Mouse (Mus musculus) hindbrain, embryonic 10.5 days (tissue): Measurements from ENCODE around the gene Bdkrb1. TPM values are rescaled to one million over a fixed set of nuclear protein-coding genes. Genes with fewer than 3 reads are reported as not detected.

Experiments used
- DNase-seq: peaks from one replicate; pipeline ENCODE4 v3.0.0-alpha.2; 2017; ENCODE audit warnings: low spot score
- H3K27ac ChIP-seq: fragments of 300-500 bp; sonication (generic); 2 replicates; pipeline ENCODE4 v1.5.1; 2016; ENCODE audit warnings: mild to moderate bottlenecking, moderate library complexity
- H3K27me3 ChIP-seq: fragments of 300-500 bp; sonication (generic); 2 replicates; pipeline ENCODE4 v1.6.1; 2016; ENCODE audit warnings: mild to moderate bottlenecking; ENCODE audit not compliant: poor library complexity, insufficient read depth, severe bottlenecking
- H3K36me3 ChIP-seq: fragments of 300-500 bp; sonication (generic); 2 replicates; pipeline ENCODE4 v1.6.1; 2016; ENCODE audit warnings: mild to moderate bottlenecking, moderate library complexity
- H3K4me1 ChIP-seq: fragments of 300-500 bp; sonication (generic); replicated peaks from 2 replicates; pipeline ENCODE4 v1.6.1; 2016; ENCODE audit warnings: mild to moderate bottlenecking
- H3K4me3 ChIP-seq: fragments of 300-500 bp; sonication (generic); 2 replicates; pipeline ENCODE4 v1.5.1; 2016; ENCODE audit warnings: mild to moderate bottlenecking, moderate library complexity
- H3K9me3 ChIP-seq: fragments of 300-500 bp; sonication (generic); 2 replicates; pipeline ENCODE4 v1.6.1; 2016; ENCODE audit warnings: mild to moderate bottlenecking, moderate library complexity
- WGBS: fragments of 180-500 bp; shearing (Covaris S2); methylation state at CpG from one replicate; pipeline ENCODE4 v1.1.7; 2016; 5-methylcytosine and 5-hydroxymethylcytosine counted together
- polyA plus RNA-seq: library from polyadenylated mRNA; unstranded; fragments of >200 nt; fragmentation: Nextera tagmentation; extraction: Ambion mirVana; gene quantifications from 2 replicates; pipeline ENCODE4 v1.2.1, GENCODE M21; 2016

Gene Bdkrb1
- 0.12 TPM in 2 replicates for polyA plus RNA-seq

DNA sequence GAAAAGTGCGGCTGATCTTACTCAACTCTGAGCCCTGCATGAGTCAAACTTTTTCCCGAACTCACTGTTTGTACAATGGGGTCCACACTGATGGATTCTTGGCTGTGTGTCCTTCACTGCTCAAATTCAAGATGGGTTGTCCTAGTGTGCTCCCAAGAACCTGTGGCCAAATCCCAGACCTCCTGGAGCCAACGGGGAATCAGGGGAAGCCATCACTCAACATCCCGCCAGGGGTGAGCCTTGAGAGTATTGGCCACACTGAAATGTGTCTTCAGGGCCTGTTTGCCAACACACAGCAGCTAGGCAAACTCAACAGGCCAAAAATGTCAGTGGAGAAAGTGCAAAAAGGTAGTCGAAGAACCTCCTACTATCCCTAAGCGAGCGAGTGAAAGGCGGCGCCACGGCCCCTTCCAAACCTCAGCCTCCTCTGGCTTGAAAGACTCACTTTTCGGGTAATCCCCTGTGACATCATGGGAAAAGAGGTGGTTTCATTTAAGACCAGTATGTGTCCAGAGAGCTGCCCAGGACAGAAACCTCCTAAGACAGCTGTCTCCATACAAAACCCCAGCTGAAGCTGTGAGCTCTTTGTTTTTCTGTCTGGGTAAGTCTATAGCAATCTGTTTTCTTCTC, at the start of gene Bdkrb1:
Gene Bdkrb1 (plus strand): TSS at position 505 of the 630 bp plus-strand sequence.
- H3K4me1 ChIP-seq = peaks cover 53% of the 10 kb centered on the region
- no peaks in the 10 kb centered on the region for H3K36me3 ChIP-seq
- H3K27ac ChIP-seq = peak within 1 kb of the TSS; percentile 45; the same call in 1 of the 2 replicates
- no peaks in the 10 kb centered on the region for H3K9me3 ChIP-seq
- H3K4me3 ChIP-seq = no peak within 1 kb of the TSS
- no peaks in the 10 kb centered on the region; the same call in 1 of the 2 replicates for H3K27me3 ChIP-seq
- DNase-seq = no peak
- 86% methylated on average over 11 of the region's 11 CpGs for WGBS

DNA sequence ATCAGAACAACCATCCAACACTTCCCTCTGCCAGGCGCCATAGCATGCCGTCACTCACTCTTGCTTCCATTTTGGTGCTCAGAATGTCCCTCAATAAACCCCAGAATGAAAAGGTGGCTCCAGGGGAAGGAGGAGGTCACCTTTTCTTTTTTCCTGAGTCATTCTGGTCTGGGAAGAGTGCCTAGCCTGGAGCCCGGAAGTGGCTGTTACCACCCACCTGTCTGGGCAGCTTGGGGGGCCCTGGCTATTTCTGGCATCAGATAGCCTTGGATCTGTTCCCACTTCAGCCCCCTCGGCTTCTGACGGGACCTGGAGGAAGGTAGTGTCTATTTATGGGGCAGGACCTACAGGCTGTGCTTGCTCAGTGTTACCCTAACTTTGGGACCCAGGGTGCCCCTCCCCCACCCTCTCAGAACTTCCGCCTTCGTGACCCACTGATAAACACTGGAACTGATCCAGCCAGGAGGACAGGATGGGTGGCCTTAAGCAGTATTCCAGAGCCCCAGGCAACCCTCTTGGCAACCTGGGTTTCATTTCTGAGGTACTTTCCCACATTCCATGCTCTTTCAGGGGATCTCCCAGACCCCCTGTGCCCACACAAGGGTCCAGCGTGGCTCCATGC, 48.6 kb upstream of the Bdkrb1 start:
- Histone ChIP-seq H3K27ac (0 out of 2 replicates have a peak overlapping the region, but pooled peaks have one; percentile 1), H3K27me3 (peaks cover 4% of the 10 kb centered on the region; the same call in 1 of the 2 replicates), H3K36me3 (no peaks in the 10 kb centered on the region), H3K4me1 (peaks cover 27% of the 10 kb centered on the region), H3K4me3 (no peak overlapping the region), H3K9me3 (no peaks in the 10 kb centered on the region)
- DNase-seq = no peak
- 80% methylated on average over 8 of the region's 8 CpGs for WGBS

DNA sequence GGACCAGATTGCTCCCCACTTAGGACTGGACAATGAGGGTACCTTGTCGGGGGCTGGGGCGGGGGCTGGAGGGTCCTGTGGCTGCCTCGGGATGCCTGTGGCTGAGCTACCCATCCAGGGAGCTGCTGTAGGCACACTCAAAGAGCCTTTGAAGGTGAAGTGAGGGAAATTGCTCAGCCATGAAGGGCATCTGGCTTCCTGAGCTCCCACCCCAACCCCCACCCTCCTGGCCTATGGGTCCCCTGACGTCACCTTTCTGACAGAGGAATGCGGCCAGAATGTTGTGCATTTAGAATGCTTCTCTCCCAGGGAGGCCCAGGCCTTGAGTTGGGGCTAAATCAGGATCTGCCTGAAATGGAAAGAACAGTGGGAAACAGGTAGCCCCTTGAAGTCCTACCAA, 47.7 kb upstream of the Bdkrb1 start:
- Histone ChIP-seq H3K9me3 (no peaks in the 10 kb centered on the region), H3K27ac (no peak overlapping the region; the same call in 1 of the 2 replicates), H3K27me3 (0 out of 2 replicates have a peak, but pooled peaks cover under 1% of the 10 kb centered on the region), H3K36me3 (no peaks in the 10 kb centered on the region), H3K4me3 (no peak overlapping the region), H3K4me1 (peaks cover 24% of the 10 kb centered on the region)
- 65% methylated on average over 5 of the region's 5 CpGs for WGBS
- no peak for DNase-seq

DNA sequence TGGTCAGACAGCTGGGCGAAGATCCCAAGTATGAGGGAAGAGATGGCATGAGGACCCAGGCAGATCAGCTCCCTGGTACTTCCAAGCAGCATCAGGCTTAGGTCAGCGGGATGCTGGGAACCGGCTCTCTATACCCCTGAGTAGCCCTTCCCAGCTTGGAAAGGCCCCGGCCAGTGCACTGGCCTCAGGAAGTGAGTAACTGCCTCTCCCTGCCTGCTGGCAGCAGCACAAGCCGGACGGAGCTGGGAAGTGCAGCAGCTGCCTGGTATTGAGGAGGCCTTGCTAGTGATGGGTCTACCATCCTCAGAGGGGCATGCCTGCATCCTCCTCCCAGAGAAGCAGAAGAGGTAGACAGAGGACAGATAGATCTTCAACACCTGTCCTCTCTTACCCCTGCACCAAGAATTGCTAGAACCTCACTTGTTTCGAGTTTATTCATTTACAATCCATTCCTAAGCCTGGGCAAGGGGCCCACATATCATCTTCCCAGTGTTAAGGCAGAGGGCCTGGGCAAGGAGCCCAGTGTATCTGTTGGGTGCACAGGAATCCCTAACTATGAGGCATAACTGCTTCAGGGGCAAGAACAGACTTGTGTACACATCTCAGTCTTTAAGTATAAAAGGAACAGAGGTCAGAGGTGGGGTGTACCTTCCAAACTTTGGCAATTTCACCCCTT, 45.5 kb upstream of the Bdkrb1 start:
- Histone ChIP-seq H3K4me3 (no peak overlapping the region), H3K36me3 (no peaks in the 10 kb centered on the region), H3K27me3 (peaks cover 21% of the 10 kb centered on the region), H3K27ac (no peak overlapping the region), H3K4me1 (peaks cover 40% of the 10 kb centered on the region), H3K9me3 (no peaks in the 10 kb centered on the region)
- 71% methylated on average over 7 of the region's 7 CpGs for WGBS
- DNase-seq = no peak

DNA sequence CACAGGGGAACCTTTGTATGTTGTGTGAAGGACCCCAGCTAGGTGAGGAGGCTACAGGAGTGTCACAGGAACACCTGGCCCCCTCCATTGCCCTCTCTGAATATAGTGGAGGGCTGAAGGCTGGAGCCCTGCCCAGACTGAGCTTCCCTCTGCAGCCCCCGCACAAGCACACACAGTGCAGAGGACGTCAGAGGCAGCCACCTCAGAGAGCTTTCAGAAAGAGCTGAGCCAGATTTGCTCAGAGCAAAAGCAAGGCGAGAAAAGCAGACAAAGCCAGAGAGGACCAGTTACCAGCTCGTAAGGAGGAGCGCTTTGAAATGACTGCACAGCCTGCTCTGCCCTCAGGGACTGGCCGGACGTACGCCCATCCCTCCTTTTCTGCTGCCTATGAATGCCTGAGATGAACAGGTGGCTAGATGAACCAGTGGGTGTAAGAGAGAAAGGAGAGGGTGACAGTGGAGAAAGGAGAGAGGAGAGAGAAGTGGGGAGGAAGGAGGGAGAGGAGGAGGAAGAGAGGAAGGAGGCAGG, 41.8 kb upstream of the Bdkrb1 start:
- Histone ChIP-seq H3K9me3 (no peaks in the 10 kb centered on the region), H3K4me1 (peaks cover 41% of the 10 kb centered on the region), H3K4me3 (no peak overlapping the region), H3K36me3 (no peaks in the 10 kb centered on the region), H3K27me3 (peaks cover 58% of the 10 kb centered on the region), H3K27ac (no peak overlapping the region)
- no peak for DNase-seq
- WGBS = 55% methylated on average over 8 of the region's 8 CpGs

DNA sequence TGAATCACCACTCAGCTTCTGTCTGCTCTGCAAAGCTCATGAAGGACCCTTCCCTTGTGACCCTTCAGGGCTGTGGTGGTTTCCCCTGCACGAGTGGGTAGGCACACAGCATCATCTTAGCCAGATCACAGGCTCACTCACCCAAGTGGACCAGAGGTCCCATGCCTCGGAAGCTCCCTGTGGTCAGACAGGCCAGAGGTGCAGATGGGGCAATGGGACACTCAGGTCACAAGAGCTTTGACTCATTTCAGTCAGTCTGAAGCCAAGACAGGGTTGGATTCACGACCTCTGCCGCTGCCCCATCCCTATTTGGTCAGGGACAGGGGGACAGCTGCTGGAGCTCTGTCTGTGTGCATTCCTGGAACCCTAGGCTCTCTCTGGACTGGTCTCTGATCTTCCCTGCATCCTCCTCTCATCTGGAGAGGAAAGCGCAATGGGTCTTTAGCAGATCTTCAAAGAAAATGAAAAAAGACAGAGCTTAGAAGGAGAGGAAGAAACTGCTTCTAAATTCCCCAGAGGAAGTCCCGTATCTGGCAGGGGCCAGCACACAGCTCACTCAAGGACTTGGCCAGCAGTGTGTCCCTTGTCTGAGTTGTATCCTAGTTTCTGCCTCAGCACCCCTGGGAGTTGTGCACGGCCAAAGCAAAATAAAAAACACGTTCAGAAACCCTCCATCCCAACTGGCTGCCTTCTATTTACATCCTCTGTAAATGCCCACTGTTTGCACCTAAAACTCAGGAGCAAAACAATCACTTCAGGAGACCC, 40.6 kb upstream of the Bdkrb1 start:
- H3K27me3 ChIP-seq = peaks cover 62% of the 10 kb centered on the region
- H3K4me3 ChIP-seq = peak overlapping the region; percentile 51
- no peak for DNase-seq
- no peaks in the 10 kb centered on the region for H3K36me3 ChIP-seq
- no peak overlapping the region for H3K27ac ChIP-seq
- H3K9me3 ChIP-seq = peaks cover 6% of the 10 kb centered on the region; the same call in 1 of the 2 replicates
- H3K4me1 ChIP-seq = peaks cover 36% of the 10 kb centered on the region
- WGBS = 31% methylated on average over 8 of the region's 8 CpGs

DNA sequence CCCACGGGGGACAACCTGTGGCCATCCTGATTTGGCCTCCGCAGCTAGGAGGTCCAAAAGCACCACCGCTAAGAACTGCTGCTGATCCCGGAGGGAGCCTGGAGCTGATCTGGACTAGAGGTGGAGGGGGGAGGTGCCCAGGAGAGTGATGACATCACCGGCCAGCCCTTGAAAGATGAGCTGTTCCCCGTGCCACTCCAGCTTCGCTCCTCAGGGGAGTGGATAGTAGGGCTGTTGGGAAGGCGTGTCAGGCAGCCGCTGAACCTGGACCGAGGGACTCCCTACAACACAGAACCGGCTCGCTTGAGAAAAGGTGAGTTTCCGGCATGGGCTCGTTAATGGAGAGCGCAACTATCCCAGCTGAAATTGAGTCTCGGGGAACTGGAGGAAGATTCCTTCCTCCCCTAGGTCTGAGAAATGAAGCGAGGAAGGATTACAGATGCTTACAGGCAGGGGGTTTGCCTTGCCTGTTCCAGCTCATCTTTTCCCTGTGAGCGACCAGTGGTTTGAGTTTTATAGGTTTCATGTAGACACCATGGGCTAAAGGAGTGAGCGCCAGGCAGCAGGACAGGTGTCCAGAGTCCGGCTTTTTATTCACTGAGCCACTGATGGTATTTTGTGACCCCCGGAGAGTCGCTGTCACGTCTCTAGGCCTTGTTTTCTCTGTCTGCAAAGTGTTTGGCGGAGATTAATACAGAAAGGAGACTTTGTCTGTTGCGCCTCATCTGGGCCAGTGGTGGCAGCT, 39.8 kb upstream of the Bdkrb1 start, which contains the start of gene Bdkrb2:
Gene Bdkrb2 (plus strand): TSS at position 291 of the 745 bp plus-strand sequence.
- DNase-seq = peak; percentile 61
- Histone ChIP-seq H3K27me3 (peaks cover 62% of the 10 kb centered on the region), H3K27ac (peak within 1 kb of the TSS; percentile 17; the same call in 1 of the 2 replicates), H3K36me3 (no peaks in the 10 kb centered on the region), H3K9me3 (peaks cover 6% of the 10 kb centered on the region; the same call in 1 of the 2 replicates), H3K4me1 (peaks cover 36% of the 10 kb centered on the region), H3K4me3 (peak within 1 kb of the TSS; percentile 51)
- WGBS = 2% methylated on average over 25 of the region's 25 CpGs

- peaks cover 62% of the 10 kb centered on the region for H3K27me3 ChIP-seq
- DNase-seq = no peak
These were observed 39.1 kb upstream of the Bdkrb1 start for GRCm38 (mm10) chr12:105563726-105564275.

GRCm38 (mm10) chr12:105565221-105565620, 37.7 kb upstream of the Bdkrb1 start:
- no peak overlapping the region for H3K4me3 ChIP-seq
- H3K36me3 ChIP-seq = no peaks in the 10 kb centered on the region
- H3K27ac ChIP-seq = no peak overlapping the region
- WGBS = 83% methylated on average over 5 of the region's 5 CpGs
- no peak for DNase-seq
- H3K27me3 ChIP-seq = peaks cover 62% of the 10 kb centered on the region
- H3K9me3 ChIP-seq = peaks cover 6% of the 10 kb centered on the region; the same call in 1 of the 2 replicates
- peaks cover 36% of the 10 kb centered on the region for H3K4me1 ChIP-seq

More at GRCm38 (mm10) chr12:105563726-105564275, 39.1 kb upstream of the Bdkrb1 start:
- 9% methylated on average over 25 of the region's 25 CpGs for WGBS
- H3K9me3 ChIP-seq = peaks cover 6% of the 10 kb centered on the region; the same call in 1 of the 2 replicates
- peaks cover 36% of the 10 kb centered on the region for H3K4me1 ChIP-seq
- H3K27ac ChIP-seq = no peak overlapping the region
- peak overlapping the region; percentile 51 for H3K4me3 ChIP-seq
- no peaks in the 10 kb centered on the region for H3K36me3 ChIP-seq

- no peak for DNase-seq
These were observed 31.0 kb upstream of the Bdkrb1 start for GRCm38 (mm10) chr12:105571867-105572266.

DNA sequence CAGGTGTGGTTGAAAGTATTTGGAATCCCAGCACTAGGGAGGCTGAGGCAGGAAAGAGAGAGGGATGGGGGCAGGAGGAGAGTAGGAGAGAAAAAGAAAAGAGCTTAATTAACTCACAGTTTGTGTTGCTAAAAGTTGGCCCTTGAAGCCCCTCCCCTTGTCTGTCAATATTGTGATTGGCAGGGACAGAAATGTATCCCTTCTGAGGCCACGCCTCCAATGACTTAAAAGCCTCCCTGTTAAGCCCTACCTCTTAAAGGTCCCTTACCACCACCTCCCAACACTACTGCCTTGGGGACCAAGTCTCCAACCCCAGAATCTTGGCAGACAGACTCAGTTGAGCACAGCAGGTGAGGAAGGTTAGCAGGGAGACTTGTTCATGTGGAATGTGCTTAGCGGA, 30.3 kb upstream of the Bdkrb1 start:
- H3K4me1 ChIP-seq = no peaks in the 10 kb centered on the region
- no peak for DNase-seq
- no peak overlapping the region for H3K27ac ChIP-seq
- no peak overlapping the region for H3K4me3 ChIP-seq
- H3K36me3 ChIP-seq = no peaks in the 10 kb centered on the region
- no peaks in the 10 kb centered on the region for H3K9me3 ChIP-seq
- WGBS = 80% methylated on average over 2 of the region's 2 CpGs
- no peaks in the 10 kb centered on the region for H3K27me3 ChIP-seq

More at GRCm38 (mm10) chr12:105571867-105572266, 31.0 kb upstream of the Bdkrb1 start:
- no peaks in the 10 kb centered on the region for H3K4me1 ChIP-seq
- no peaks in the 10 kb centered on the region for H3K27me3 ChIP-seq
- WGBS = 77% methylated on average over 3 of the region's 3 CpGs
- no peak overlapping the region for H3K4me3 ChIP-seq
- peaks cover 3% of the 10 kb centered on the region; the same call in 1 of the 2 replicates for H3K9me3 ChIP-seq
- H3K36me3 ChIP-seq = no peaks in the 10 kb centered on the region
- no peak overlapping the region for H3K27ac ChIP-seq
